Mouse (Mus musculus): ENCODE results near the gene Car6. TPM values are rescaled to one million over a fixed set of nuclear protein-coding genes. Genes with fewer than 3 reads are reported as not detected.

Gene Car6
- polyA plus RNA-seq, 1 experiment from 2014 or later: not detected

- H3K9me3 ChIP-seq: no peaks in the 10 kb centered on the region
- no peaks in the 10 kb centered on the region for H3K27me3 ChIP-seq (replicated peaks)
- H3K4me3 ChIP-seq: no peak overlapping the region
- 90% methylated on average over 14 of the region's 14 CpGs for WGBS
- H3K4me2 ChIP-seq: no peak overlapping the region
- no peak overlapping the region for H3K27ac ChIP-seq
- no peaks in the 10 kb centered on the region for H3K36me3 ChIP-seq (replicated peaks)
- no peaks in the 10 kb centered on the region; the same call in 1 of the 2 replicates for H3K4me1 ChIP-seq
- no peak for ATAC-seq (replicated peaks)
- no peak overlapping the region for H3K9ac ChIP-seq
Observed at GRCm38 (mm10) chr4:150174027-150174426, 27.1 kb downstream of the Car6 start.

DNA sequence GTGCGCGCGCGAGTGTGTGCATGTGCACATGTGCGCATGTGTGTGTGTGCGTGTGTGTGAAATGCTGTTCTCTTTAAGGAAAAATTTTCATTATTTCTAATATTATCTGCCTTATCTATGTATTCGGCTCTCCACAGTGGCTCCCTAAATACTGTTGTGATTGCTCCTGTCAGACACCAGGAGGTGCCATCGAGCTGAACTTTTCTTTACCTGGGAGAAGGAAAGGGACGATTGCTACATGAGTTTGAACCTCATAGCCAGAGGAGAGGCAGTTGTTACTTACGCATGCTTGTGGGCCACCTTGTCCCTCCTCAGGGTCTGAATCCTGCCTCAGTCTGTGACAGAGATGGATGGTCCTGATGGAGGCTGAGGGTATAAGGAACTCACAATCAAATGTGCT lies 27.9 kb downstream of the Car6 start:
- Histone ChIP-seq H3K9me3 (no peaks in the 10 kb centered on the region), H3K27ac (no peak overlapping the region), H3K27me3 (replicated peaks) (no peaks in the 10 kb centered on the region), H3K9ac (no peak overlapping the region), H3K4me3 (no peak overlapping the region), H3K4me1 (no peaks in the 10 kb centered on the region; the same call in 1 of the 2 replicates), H3K36me3 (replicated peaks) (no peaks in the 10 kb centered on the region), H3K4me2 (no peak overlapping the region)
- 59% methylated on average over 10 of the region's 10 CpGs for WGBS
- no peak for ATAC-seq (replicated peaks)

- Histone ChIP-seq H3K4me3 (no peak overlapping the region), H3K4me1 (no peaks in the 10 kb centered on the region; the same call in 1 of the 2 replicates), H3K4me2 (no peak overlapping the region), H3K9ac (no peak overlapping the region), H3K27ac (no peak overlapping the region), H3K9me3 (no peaks in the 10 kb centered on the region), H3K36me3 (replicated peaks) (no peaks in the 10 kb centered on the region), H3K27me3 (replicated peaks) (no peaks in the 10 kb centered on the region)
- 76% methylated on average over 8 of the region's 8 CpGs for WGBS
- no peak for ATAC-seq (replicated peaks)
Observed at GRCm38 (mm10) chr4:150172107-150172506, 29.0 kb downstream of the Car6 start.

- no peak overlapping the region for H3K27ac ChIP-seq
- H3K4me2 ChIP-seq: no peak overlapping the region
- H3K36me3 ChIP-seq (replicated peaks): no peaks in the 10 kb centered on the region
- H3K4me3 ChIP-seq: no peak overlapping the region
- no peaks in the 10 kb centered on the region for H3K9me3 ChIP-seq
- no peak for ATAC-seq (replicated peaks)
- no peaks in the 10 kb centered on the region for H3K4me1 ChIP-seq
- no peaks in the 10 kb centered on the region for H3K27me3 ChIP-seq (replicated peaks)
- no peak overlapping the region for H3K9ac ChIP-seq
- 69% methylated on average over 10 of the region's 10 CpGs for WGBS
Observed at GRCm38 (mm10) chr4:150168406-150168805, 32.7 kb downstream of the Car6 start.

GRCm38 (mm10) chr4:150164875-150165274 lies 36.3 kb downstream of the Car6 start:
- H3K4me3 ChIP-seq: no peak overlapping the region
- H3K36me3 ChIP-seq (replicated peaks): no peaks in the 10 kb centered on the region
- H3K4me2 ChIP-seq: no peak overlapping the region
- no peaks in the 10 kb centered on the region for H3K4me1 ChIP-seq
- no peaks in the 10 kb centered on the region for H3K9me3 ChIP-seq
- H3K27ac ChIP-seq: no peak overlapping the region
- no peak overlapping the region for H3K9ac ChIP-seq
- ATAC-seq (replicated peaks): no peak
- 28% methylated on average over 13 of the region's 13 CpGs for WGBS
- no peaks in the 10 kb centered on the region for H3K27me3 ChIP-seq (replicated peaks)

DNA sequence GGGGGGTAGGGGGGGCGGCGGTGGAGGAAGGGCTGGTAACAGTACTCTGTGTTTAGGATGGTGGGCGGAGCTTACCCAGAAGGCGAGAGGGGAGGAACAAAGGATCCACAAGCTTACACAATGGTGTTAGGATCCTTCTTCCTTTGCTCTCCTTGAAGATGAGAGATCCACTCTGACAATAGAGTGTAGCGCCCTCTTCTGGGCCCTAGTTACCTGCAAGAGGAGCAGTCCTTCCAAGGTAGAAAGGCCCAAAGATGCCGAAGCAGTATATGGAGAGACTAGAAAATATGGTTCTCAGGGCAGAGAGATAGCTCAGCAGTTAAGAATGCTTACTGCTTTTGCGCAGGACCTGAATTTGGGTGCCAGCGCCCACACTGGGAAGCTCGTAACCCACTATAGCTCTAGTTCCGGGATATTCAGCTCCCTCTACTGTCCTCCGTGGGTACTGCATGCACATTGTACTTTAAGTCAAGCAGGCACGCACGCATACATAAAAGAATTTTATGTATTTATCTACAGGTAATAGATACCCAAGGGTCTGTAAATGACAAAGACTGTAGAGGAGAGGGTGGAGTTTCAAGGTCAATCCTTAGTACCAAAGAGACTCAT lies 38.5 kb downstream of the Car6 start:
- Histone ChIP-seq H3K4me2 (no peak overlapping the region), H3K9me3 (no peaks in the 10 kb centered on the region), H3K4me1 (no peaks in the 10 kb centered on the region), H3K27me3 (replicated peaks) (no peaks in the 10 kb centered on the region), H3K9ac (no peak overlapping the region), H3K36me3 (replicated peaks) (no peaks in the 10 kb centered on the region), H3K4me3 (no peak overlapping the region), H3K27ac (no peak overlapping the region)
- ATAC-seq (replicated peaks): no peak
- 74% methylated on average over 13 of the region's 13 CpGs for WGBS

- no peak for ATAC-seq (replicated peaks)
- Histone ChIP-seq H3K4me1 (no peaks in the 10 kb centered on the region), H3K4me2 (no peak overlapping the region), H3K9ac (no peak overlapping the region), H3K36me3 (replicated peaks) (no peaks in the 10 kb centered on the region), H3K27ac (no peak overlapping the region), H3K9me3 (no peaks in the 10 kb centered on the region), H3K4me3 (no peak overlapping the region), H3K27me3 (replicated peaks) (no peaks in the 10 kb centered on the region)
- WGBS: 73% methylated on average over 2 of the region's 2 CpGs
Observed at GRCm38 (mm10) chr4:150159458-150159857, 41.7 kb downstream of the Car6 start.

GRCm38 (mm10) chr4:150157348-150157882 lies 43.7 kb downstream of the Car6 start:
- Histone ChIP-seq H3K27ac (no peak overlapping the region), H3K4me1 (no peaks in the 10 kb centered on the region), H3K4me2 (no peak overlapping the region), H3K36me3 (replicated peaks) (no peaks in the 10 kb centered on the region), H3K27me3 (replicated peaks) (0 out of 2 replicates have a peak, but pooled peaks cover 2% of the 10 kb centered on the region), H3K4me3 (no peak overlapping the region), H3K9me3 (no peaks in the 10 kb centered on the region), H3K9ac (no peak overlapping the region)
- no peak for ATAC-seq (replicated peaks)
- 75% methylated on average over 14 of the region's 14 CpGs for WGBS

- no peaks in the 10 kb centered on the region for H3K4me1 ChIP-seq
- WGBS: over 99% methylated on average over 4 of the region's 4 CpGs
- H3K27me3 ChIP-seq (replicated peaks): 0 out of 2 replicates have a peak, but pooled peaks cover 3% of the 10 kb centered on the region
- no peaks in the 10 kb centered on the region for H3K9me3 ChIP-seq
- H3K4me3 ChIP-seq: no peak overlapping the region
- H3K4me2 ChIP-seq: no peak overlapping the region
- no peak overlapping the region for H3K27ac ChIP-seq
- no peak overlapping the region for H3K9ac ChIP-seq
- H3K36me3 ChIP-seq (replicated peaks): no peaks in the 10 kb centered on the region
- ATAC-seq (replicated peaks): no peak
Observed at GRCm38 (mm10) chr4:150155731-150156130, 45.4 kb downstream of the Car6 start.

- Histone ChIP-seq H3K9ac (no peak overlapping the region), H3K36me3 (replicated peaks) (no peaks in the 10 kb centered on the region), H3K9me3 (no peaks in the 10 kb centered on the region), H3K4me2 (no peak overlapping the region), H3K27me3 (replicated peaks) (0 out of 2 replicates have a peak, but pooled peaks cover 3% of the 10 kb centered on the region), H3K27ac (no peak overlapping the region), H3K4me1 (no peaks in the 10 kb centered on the region), H3K4me3 (no peak overlapping the region)
- WGBS: 78% methylated on average over 4 of the region's 4 CpGs
- no peak for ATAC-seq (replicated peaks)
Observed at GRCm38 (mm10) chr4:150155301-150155700, 45.8 kb downstream of the Car6 start.

GRCm38 (mm10) chr4:150152483-150152882 lies 48.6 kb downstream of the Car6 start:
- Histone ChIP-seq H3K9ac (no peak overlapping the region), H3K9me3 (no peaks in the 10 kb centered on the region), H3K27ac (no peak overlapping the region), H3K4me3 (no peak overlapping the region), H3K4me1 (no peaks in the 10 kb centered on the region), H3K36me3 (replicated peaks) (no peaks in the 10 kb centered on the region), H3K27me3 (replicated peaks) (0 out of 2 replicates have a peak, but pooled peaks cover 3% of the 10 kb centered on the region), H3K4me2 (no peak overlapping the region)
- no peak for ATAC-seq (replicated peaks)
- 88% methylated on average over 8 of the region's 8 CpGs for WGBS

- Histone ChIP-seq H3K4me1 (no peaks in the 10 kb centered on the region), H3K9ac (no peak overlapping the region), H3K4me3 (no peak overlapping the region), H3K27ac (no peak overlapping the region), H3K9me3 (no peaks in the 10 kb centered on the region), H3K4me2 (no peak overlapping the region), H3K36me3 (replicated peaks) (no peaks in the 10 kb centered on the region), H3K27me3 (replicated peaks) (0 out of 2 replicates have a peak, but pooled peaks cover 3% of the 10 kb centered on the region)
- ATAC-seq (replicated peaks): no peak
- 81% methylated on average over 7 of the region's 7 CpGs for WGBS
Observed at GRCm38 (mm10) chr4:150151045-150151444, 50.1 kb downstream of the Car6 start.

DNA sequence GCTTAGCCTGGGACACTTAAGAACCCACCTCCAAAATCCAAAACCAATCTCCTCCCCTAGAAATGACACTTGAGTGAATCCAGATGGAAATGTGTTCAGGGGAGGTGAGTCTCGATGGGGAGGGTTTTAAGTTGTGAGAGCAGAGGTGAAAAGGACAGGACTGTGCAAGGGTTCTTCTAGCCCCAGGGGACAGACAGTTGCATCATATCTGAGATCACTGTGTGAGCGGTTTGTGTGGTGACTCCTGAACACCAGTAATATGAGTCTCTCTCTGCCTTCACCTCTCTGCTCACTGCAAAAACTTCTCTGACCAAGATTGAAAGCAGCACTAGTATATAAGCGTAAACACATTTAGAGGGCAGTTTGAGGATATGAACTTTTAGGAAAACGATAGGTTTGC lies 54.8 kb downstream of the Car6 start:
- ATAC-seq (replicated peaks): no peak
- Histone ChIP-seq H3K9me3 (no peaks in the 10 kb centered on the region), H3K4me2 (no peak overlapping the region), H3K4me1 (no peaks in the 10 kb centered on the region), H3K27me3 (replicated peaks) (no peaks in the 10 kb centered on the region), H3K9ac (no peak overlapping the region), H3K36me3 (replicated peaks) (no peaks in the 10 kb centered on the region), H3K4me3 (no peak overlapping the region), H3K27ac (no peak overlapping the region)
- 86% methylated on average over 4 of the region's 4 CpGs for WGBS

Measured in midbrain, embryonic 15.5 days (tissue).